Mouse (Mus musculus): ENCODE results near the gene Tyw3. TPM values are rescaled to one million over a fixed set of nuclear protein-coding genes. Genes with fewer than 3 reads are reported as not detected.

The Tyw3 gene
- total RNA-seq, 1 experiment, result 20.7 TPM

GRCm38 (mm10) chr3:154572341-154572972 is 24.4 kb downstream of the Tyw3 start:
- Histone ChIP-seq H3K36me3 (ENCODE audit: control insufficient read depth, insufficient read depth, low read length, poor library complexity, severe bottlenecking) (no peaks in the 10 kb centered on the region), H3K9me3 (ENCODE audit: control insufficient read depth, insufficient read depth, low read depth, low read length) (no peaks in the 10 kb centered on the region), H3K4me1 (ENCODE audit: control insufficient read depth in 2 of 2, insufficient read depth in 2 of 2, low read length in 2 of 2, poor library complexity in 1 of 2) (peaks cover 0 to 4% of the 10 kb centered on the region in 2 experiments; a peak in 1 of 4 replicates), H3K9ac (ENCODE audit: insufficient read depth, low read depth, low read length, poor library complexity, severe bottlenecking) (no peak overlapping the region), H3K27ac (ENCODE audit: insufficient read depth, low read depth, low read length, poor library complexity, severe bottlenecking) (no peak overlapping the region), H3K4me3 (ENCODE audit: insufficient read depth in 1 of 2, low read depth in 1 of 2, low read length in 2 of 2, poor library complexity in 1 of 2, severe bottlenecking in 1 of 2) (no peak overlapping the region)
- in situ Hi-C loops (cut with MboI; ENCODE audit: low sequenced_read_pairs in 2 of 2, unreplicated experiment in 2 of 2), result loop anchor here (5.0 to 25.0 kb wide), 2 partner anchors 260 to 300 kb away; no protein-coding TSS in a partner anchor
- DNase-seq (ENCODE audit: low read depth, low spot score), result peak; percentile 74
- TF ChIP-seq ZC3H11A (IDR thresholded peaks at IDR 0.05; ENCODE audit: borderline replicate concordance, low read depth, low read length) (peak; percentile 95), HCFC1 (IDR thresholded peaks at IDR 0.05; ENCODE audit: borderline replicate concordance, insufficient read depth, low read length) (no peak)

DNA sequence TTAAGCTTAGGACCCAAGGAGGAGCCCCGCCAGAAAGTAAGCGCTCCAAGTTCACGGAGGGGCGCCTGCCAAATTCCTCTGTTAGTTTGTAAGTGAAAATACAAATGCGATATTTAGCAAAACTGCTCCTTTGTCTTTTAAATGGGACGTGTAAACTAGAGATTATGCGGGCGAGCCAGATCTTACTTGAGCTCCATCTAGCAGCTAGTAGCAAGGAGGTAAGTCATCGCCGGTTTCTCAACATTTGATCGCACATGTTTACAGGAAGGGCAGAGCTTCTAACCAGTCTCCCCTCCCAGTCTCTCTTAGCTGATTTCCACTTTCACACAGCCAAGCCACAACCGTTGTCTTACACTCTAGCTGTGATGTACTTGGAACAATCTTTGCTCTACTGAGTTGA is 26.1 kb downstream of the Tyw3 start:
- no peak for DNase-seq (ENCODE audit: low read depth, low spot score)
- in situ Hi-C loops (cut with MboI; ENCODE audit: low sequenced_read_pairs in 2 of 2, unreplicated experiment in 2 of 2), result loop anchor here (5.0 to 25.0 kb wide), 2 partner anchors 258 to 298 kb away; no protein-coding TSS in a partner anchor
- no peak overlapping the region for H3K9ac ChIP-seq (ENCODE audit: insufficient read depth, low read depth, low read length, poor library complexity, severe bottlenecking)

DNA sequence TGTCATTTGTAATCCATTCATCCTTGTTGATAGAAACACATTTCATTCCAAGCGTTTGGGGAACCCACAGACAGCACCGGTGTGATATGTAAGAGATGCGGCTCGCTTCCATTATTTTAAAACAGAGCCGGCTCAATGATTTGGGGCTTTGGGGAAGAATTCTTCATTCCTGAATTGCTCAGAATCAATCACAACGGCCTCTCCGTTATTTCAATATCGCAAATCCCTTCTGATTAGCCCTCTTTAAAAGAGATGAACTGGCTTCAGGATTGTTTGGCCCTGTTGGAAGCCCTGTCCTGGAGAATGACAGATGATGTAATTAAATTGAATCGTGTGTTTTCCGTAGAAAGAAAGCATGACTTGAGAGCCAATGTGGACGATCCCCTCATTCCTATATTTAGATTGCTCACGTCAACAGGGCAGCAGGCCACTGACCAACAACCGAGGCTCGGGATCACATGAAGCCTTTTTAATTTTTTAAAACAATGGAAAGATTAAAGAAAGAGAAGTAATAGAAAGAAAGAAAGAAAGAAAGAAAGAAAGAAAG is 26.8 kb downstream of the Tyw3 start:
- peaks cover 0 to 4% of the 10 kb centered on the region in 2 experiments; a peak in 1 of 4 replicates for H3K4me1 ChIP-seq (ENCODE audit: control insufficient read depth in 2 of 2, insufficient read depth in 2 of 2, low read length in 2 of 2, poor library complexity in 1 of 2)
- no peak overlapping the region for H3K9ac ChIP-seq (ENCODE audit: insufficient read depth, low read depth, low read length, poor library complexity, severe bottlenecking)
- no peak overlapping the region for H3K4me3 ChIP-seq (ENCODE audit: insufficient read depth in 1 of 2, low read depth in 1 of 2, low read length in 2 of 2, poor library complexity in 1 of 2, severe bottlenecking in 1 of 2)
- H3K9me3 ChIP-seq (ENCODE audit: control insufficient read depth, insufficient read depth, low read depth, low read length), result no peaks in the 10 kb centered on the region
- DNase-seq (ENCODE audit: low read depth, low spot score), result no peak
- H3K36me3 ChIP-seq (ENCODE audit: control insufficient read depth, insufficient read depth, low read length, poor library complexity, severe bottlenecking), result no peaks in the 10 kb centered on the region
- TF ChIP-seq ZNF384 (IDR thresholded peaks at IDR 0.05; ENCODE audit: low read depth, low read length) (no peak), ZC3H11A (IDR thresholded peaks at IDR 0.05; ENCODE audit: borderline replicate concordance, low read depth, low read length) (no peak), HCFC1 (IDR thresholded peaks at IDR 0.05; ENCODE audit: borderline replicate concordance, insufficient read depth, low read length) (no peak), MAFK (IDR thresholded peaks at IDR 0.05; ENCODE audit: insufficient read depth, low read depth, low read length) (no peak), CHD2 (IDR thresholded peaks at IDR 0.05; ENCODE audit: low read depth, low read length) (no peak)
- in situ Hi-C loops (cut with MboI; ENCODE audit: low sequenced_read_pairs in 2 of 2, unreplicated experiment in 2 of 2), result loop anchor here (5.0 to 25.0 kb wide), 2 partner anchors 258 to 298 kb away; no protein-coding TSS in a partner anchor
- no peak overlapping the region for H3K27ac ChIP-seq (ENCODE audit: insufficient read depth, low read depth, low read length, poor library complexity, severe bottlenecking)

More for the DNA sequence above, 26.1 kb downstream of the Tyw3 start:
- Histone ChIP-seq H3K4me3 (ENCODE audit: insufficient read depth in 1 of 2, low read depth in 1 of 2, low read length in 2 of 2, poor library complexity in 1 of 2, severe bottlenecking in 1 of 2) (no peak overlapping the region), H3K4me1 (ENCODE audit: control insufficient read depth in 2 of 2, insufficient read depth in 2 of 2, low read length in 2 of 2, poor library complexity in 1 of 2) (peaks cover 0 to 4% of the 10 kb centered on the region in 2 experiments; a peak in 1 of 4 replicates), H3K27ac (ENCODE audit: insufficient read depth, low read depth, low read length, poor library complexity, severe bottlenecking) (no peak overlapping the region), H3K36me3 (ENCODE audit: control insufficient read depth, insufficient read depth, low read length, poor library complexity, severe bottlenecking) (no peaks in the 10 kb centered on the region), H3K9me3 (ENCODE audit: control insufficient read depth, insufficient read depth, low read depth, low read length) (no peaks in the 10 kb centered on the region)
- TF ChIP-seq HCFC1 (IDR thresholded peaks at IDR 0.05; ENCODE audit: borderline replicate concordance, insufficient read depth, low read length) (no peak), CHD2 (IDR thresholded peaks at IDR 0.05; ENCODE audit: low read depth, low read length) (no peak), MAFK (IDR thresholded peaks at IDR 0.05; ENCODE audit: insufficient read depth, low read depth, low read length) (no peak), ZC3H11A (IDR thresholded peaks at IDR 0.05; ENCODE audit: borderline replicate concordance, low read depth, low read length) (no peak), ZNF384 (IDR thresholded peaks at IDR 0.05; ENCODE audit: low read depth, low read length) (no peak)

GRCm38 (mm10) chr3:154565437-154565836 is 31.5 kb downstream of the Tyw3 start:
- Histone ChIP-seq H3K27ac (ENCODE audit: insufficient read depth, low read depth, low read length, poor library complexity, severe bottlenecking) (no peak overlapping the region), H3K4me1 (ENCODE audit: control insufficient read depth in 2 of 2, insufficient read depth in 2 of 2, low read length in 2 of 2, poor library complexity in 1 of 2) (no peaks in the 10 kb centered on the region), H3K9ac (ENCODE audit: insufficient read depth, low read depth, low read length, poor library complexity, severe bottlenecking) (no peak overlapping the region), H3K4me3 (ENCODE audit: insufficient read depth in 1 of 2, low read depth in 1 of 2, low read length in 2 of 2, poor library complexity in 1 of 2, severe bottlenecking in 1 of 2) (no peak overlapping the region), H3K9me3 (ENCODE audit: control insufficient read depth, insufficient read depth, low read depth, low read length) (no peaks in the 10 kb centered on the region), H3K36me3 (ENCODE audit: control insufficient read depth, insufficient read depth, low read length, poor library complexity, severe bottlenecking) (no peaks in the 10 kb centered on the region)
- no peak for TF ChIP-seq ZNF384 (IDR thresholded peaks at IDR 0.05; ENCODE audit: low read depth, low read length)
- no peak for TF ChIP-seq ZC3H11A (IDR thresholded peaks at IDR 0.05; ENCODE audit: borderline replicate concordance, low read depth, low read length)
- no peak for TF ChIP-seq MAFK (IDR thresholded peaks at IDR 0.05; ENCODE audit: insufficient read depth, low read depth, low read length)
- no peak for TF ChIP-seq HCFC1 (IDR thresholded peaks at IDR 0.05; ENCODE audit: borderline replicate concordance, insufficient read depth, low read length)
- TF ChIP-seq CHD2 (IDR thresholded peaks at IDR 0.05; ENCODE audit: low read depth, low read length), result no peak
- no peak for DNase-seq (ENCODE audit: low read depth, low spot score)
- in situ Hi-C loops (cut with MboI; ENCODE audit: low sequenced_read_pairs in 2 of 2, unreplicated experiment in 2 of 2), result loop anchor here in 1 of 2 experiments (25.0 kb wide), 1 partner anchor 253 kb away; no protein-coding TSS in a partner anchor

Measured in ES-E14 (cell line).